Mouse (Mus musculus) left cerebral cortex, postnatal 25 days (tissue): ENCODE measurements at regions not wholly inside any gene's neighbourhood (a gene's known extent, or its start where the extent isn't known, plus 50 kb on each side); places are given as distances from the start of the nearest gene placed in this dataset.
A peak's percentile ranks its signal among the peaks of the same experiment; 100 is the strongest.

Source experiments
- DNase-seq, 2 experiments: peaks; one replicate each; pipeline ENCODE4 v3.0.0; 2022; ENCODE audit warnings: low spot score in 2 of 2, mixed read lengths in 1 of 2
- intact Hi-C: fragments of 180-260 bp; cut with DNase I; formaldehyde crosslinking; loops from one replicate; pipeline ENCODE4 v1.15.1; 2025

- peak; percentile 46 to 67 for DNase-seq
These were observed 76.0 kb upstream of the Ano5 start for GRCm38 (mm10) chr7:51434865-51435264.

GRCm38 (mm10) chr7:51454989-51455692 lies 55.7 kb upstream of the Ano5 start:
- intact Hi-C loops = no loop called here
- no peak for DNase-seq

More at GRCm38 (mm10) chr7:51434865-51435264, 76.0 kb upstream of the Ano5 start:
- intact Hi-C loops = loop anchor here (2.0 to 10.0 kb wide), 2 partner anchors 170 to 1482 kb away; no protein-coding TSS in a partner anchor

- intact Hi-C loops = no loop called here
- no peak for DNase-seq
These were observed 52.1 kb upstream of the Ano5 start for GRCm38 (mm10) chr7:51458757-51459156.
